Mouse (Mus musculus) stomach, embryonic 14.5 days (tissue): ENCODE results near the gene Muc1. TPM values are rescaled to one million over a fixed set of nuclear protein-coding genes. Genes with fewer than 3 reads are reported as not detected.

Experiments
- ATAC-seq: fragments of 200-750 bp; cut with Nextera tagmentation; 2 replicates; pipeline ENCODE4 v1.8.0; 2017; ENCODE audit warnings: low read depth, moderate TSS enrichment; ENCODE audit not compliant: insufficient number of reproducible peaks, insufficient read depth, low FRiP score
- H3K27ac ChIP-seq: fragments of 300-500 bp; sonication (generic); 2 replicates; pipeline ENCODE4 v1.5.1; 2014; ENCODE audit warnings: mild to moderate bottlenecking, low read length, moderate library complexity, mixed read lengths
- H3K27me3 ChIP-seq: fragments of 300-500 bp; sonication (generic); 2 replicates; pipeline ENCODE4 v1.6.1; 2014; ENCODE audit warnings: low read length, control low read depth, mixed read lengths; ENCODE audit not compliant: control insufficient read depth, insufficient read depth
- H3K36me3 ChIP-seq: fragments of 300-500 bp; sonication (generic); 2 replicates; pipeline ENCODE4 v1.6.1; 2014; ENCODE audit warnings: mild to moderate bottlenecking, control low read depth, low read length, moderate library complexity, mixed read lengths; ENCODE audit not compliant: control insufficient read depth, insufficient read depth
- H3K4me1 ChIP-seq: fragments of 300-500 bp; sonication (generic); 2 replicates; pipeline ENCODE4 v1.6.1; 2014; ENCODE audit warnings: low read length, control low read depth, mixed read lengths; ENCODE audit not compliant: control insufficient read depth, insufficient read depth
- H3K4me2 ChIP-seq: fragments of 300-500 bp; sonication (generic); replicated peaks from 2 replicates; pipeline ENCODE4 v1.6.1; 2014; ENCODE audit warnings: low read depth, low read length, control low read depth
- H3K4me3 ChIP-seq: fragments of 300-500 bp; sonication (generic); 2 replicates; pipeline ENCODE4 v1.5.1; 2014; ENCODE audit warnings: low read depth, low read length, control low read depth
- H3K9ac ChIP-seq: fragments of 300-500 bp; sonication (generic); replicated peaks from 2 replicates; pipeline ENCODE4 v1.6.1; 2014; ENCODE audit warnings: low read depth, mild to moderate bottlenecking, control low read depth, low read length, moderate library complexity, mixed read lengths
- H3K9me3 ChIP-seq: fragments of 300-500 bp; sonication (generic); 2 replicates; pipeline ENCODE4 v1.6.1; 2016; ENCODE audit warnings: low read depth, low read length, control low read depth; ENCODE audit not compliant: control insufficient read depth
- WGBS: fragments of 180-500 bp; shearing (Covaris S2); extraction: QIAGEN DNeasy Blood & Tissue Kit; methylation state at CpG from one replicate; pipeline ENCODE4 v1.1.7; 2014; 5-methylcytosine and 5-hydroxymethylcytosine counted together
- polyA plus RNA-seq: library from polyadenylated mRNA; unstranded; fragments of >200 nt; fragmentation: Nextera tagmentation; extraction: Ambion mirVana; gene quantifications from 2 replicates; pipeline ENCODE4 v1.2.1, GENCODE M21; 2014

Gene Muc1
- polyA plus RNA-seq, 1 experiment from 2014 or later, result 58.2 TPM

GRCm38 (mm10) chr3:89188478-89188875, 40.4 kb upstream of the Muc1 start:
- H3K9me3 ChIP-seq, result no peaks in the 10 kb centered on the region
- H3K4me1 ChIP-seq, result peaks cover 17% of the 10 kb centered on the region; the same call in 1 of the 2 replicates
- H3K9ac ChIP-seq, result no peak overlapping the region
- no peak overlapping the region for H3K27ac ChIP-seq
- H3K4me2 ChIP-seq, result no peak overlapping the region
- WGBS, result 74% methylated on average over 12 of the region's 12 CpGs
- no peaks in the 10 kb centered on the region for H3K27me3 ChIP-seq
- ATAC-seq, result no peak
- no peak overlapping the region for H3K4me3 ChIP-seq
- peaks cover 10% of the 10 kb centered on the region; the same call in 1 of the 2 replicates for H3K36me3 ChIP-seq

GRCm38 (mm10) chr3:89190436-89190835, 38.4 kb upstream of the Muc1 start:
- Histone ChIP-seq H3K27me3 (no peaks in the 10 kb centered on the region), H3K9me3 (no peaks in the 10 kb centered on the region), H3K9ac (no peak overlapping the region), H3K27ac (no peak overlapping the region), H3K36me3 (peaks cover 10% of the 10 kb centered on the region; the same call in 1 of the 2 replicates), H3K4me3 (no peak overlapping the region), H3K4me1 (peaks cover under 1% of the 10 kb centered on the region; the same call in 1 of the 2 replicates), H3K4me2 (no peak overlapping the region)
- ATAC-seq, result no peak
- 85% methylated on average over 8 of the region's 8 CpGs for WGBS

- Histone ChIP-seq H3K9ac (no peak overlapping the region), H3K4me1 (no peaks in the 10 kb centered on the region), H3K4me3 (no peak overlapping the region), H3K27me3 (no peaks in the 10 kb centered on the region), H3K36me3 (0 out of 2 replicates have a peak, but pooled peaks cover 4% of the 10 kb centered on the region), H3K4me2 (no peak overlapping the region), H3K9me3 (no peaks in the 10 kb centered on the region), H3K27ac (no peak overlapping the region)
- no peak for ATAC-seq
- 89% methylated on average over 1 of the region's 1 CpGs for WGBS
Measured at GRCm38 (mm10) chr3:89193351-89193750, 35.5 kb upstream of the Muc1 start.

DNA sequence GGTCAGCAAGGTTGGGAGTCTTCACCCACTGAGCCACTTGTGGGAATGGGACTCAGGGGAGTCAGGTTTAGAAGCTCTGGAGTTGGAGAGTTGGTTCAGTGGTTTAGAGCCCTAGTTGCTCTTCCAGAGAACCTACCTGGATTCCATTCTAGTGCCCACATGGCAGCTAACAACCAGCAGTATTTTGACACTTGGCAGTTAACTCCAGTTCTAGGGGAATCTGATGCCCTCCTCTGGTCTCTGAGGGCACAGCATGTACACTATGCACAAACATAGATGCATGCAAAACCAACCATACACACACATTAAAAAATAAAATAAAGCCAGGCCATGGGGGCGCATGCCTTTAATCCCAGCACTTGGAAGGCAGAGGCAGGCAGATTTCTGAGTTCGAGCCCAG, 35.0 kb upstream of the Muc1 start:
- Histone ChIP-seq H3K27ac (no peak overlapping the region), H3K4me1 (no peaks in the 10 kb centered on the region), H3K9ac (no peak overlapping the region), H3K4me2 (no peak overlapping the region), H3K27me3 (no peaks in the 10 kb centered on the region), H3K9me3 (no peaks in the 10 kb centered on the region), H3K4me3 (no peak overlapping the region), H3K36me3 (no peaks in the 10 kb centered on the region)
- ATAC-seq, result no peak
- WGBS, result 94% methylated on average over 2 of the region's 2 CpGs

DNA sequence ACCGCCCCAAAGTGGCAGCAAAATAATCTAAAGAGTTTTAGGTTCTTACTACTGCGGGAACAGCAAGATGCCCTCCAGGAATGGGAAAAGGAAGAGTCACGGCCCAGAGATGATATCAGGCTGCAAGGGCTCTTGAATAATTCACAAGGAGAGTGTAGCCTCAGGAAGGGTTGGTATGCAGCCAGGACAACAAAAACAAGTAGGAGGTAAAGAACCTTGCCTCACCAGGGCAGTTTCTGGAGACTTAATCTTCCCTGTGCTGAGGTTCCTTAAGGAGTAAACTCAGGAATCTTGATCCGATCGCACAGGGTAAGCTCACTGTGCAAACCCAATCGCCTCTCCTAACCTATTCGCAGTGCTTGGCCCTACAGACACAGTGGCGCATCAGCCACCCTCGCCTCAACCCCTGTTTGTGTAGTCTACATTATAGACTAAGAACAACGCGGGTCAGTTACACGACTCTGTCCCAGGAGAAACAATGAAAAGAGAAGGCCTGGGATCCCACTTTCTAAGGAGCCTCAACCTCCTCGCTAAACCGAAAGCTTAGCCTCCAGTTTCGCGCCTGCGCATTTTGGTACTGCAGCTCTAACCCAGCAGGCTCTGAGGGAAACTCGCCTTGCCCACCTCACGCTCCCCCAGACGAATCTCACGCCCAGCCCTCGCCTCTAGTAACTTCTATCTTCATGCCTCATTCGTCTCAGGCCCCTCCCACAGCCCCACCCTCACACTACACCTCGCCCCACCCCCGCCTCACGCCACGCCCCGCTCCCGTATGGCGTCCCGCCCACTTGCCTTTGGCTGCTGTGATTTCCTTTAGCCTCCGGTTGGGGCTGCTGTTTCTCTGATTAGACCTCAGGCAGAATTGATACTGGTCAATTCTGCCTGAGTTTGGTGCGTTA, 32.6 kb upstream of the Muc1 start:
- Histone ChIP-seq H3K27me3 (no peaks in the 10 kb centered on the region), H3K9me3 (no peaks in the 10 kb centered on the region), H3K4me3 (peak overlapping the region; percentile 33), H3K9ac (peak overlapping the region; percentile 45), H3K4me2 (peak overlapping the region; percentile 60), H3K4me1 (no peaks in the 10 kb centered on the region), H3K27ac (peak overlapping the region; percentile 69), H3K36me3 (no peaks in the 10 kb centered on the region)
- WGBS, result 8% methylated on average over 33 of the region's 33 CpGs
- ATAC-seq, result peak; percentile 98

DNA sequence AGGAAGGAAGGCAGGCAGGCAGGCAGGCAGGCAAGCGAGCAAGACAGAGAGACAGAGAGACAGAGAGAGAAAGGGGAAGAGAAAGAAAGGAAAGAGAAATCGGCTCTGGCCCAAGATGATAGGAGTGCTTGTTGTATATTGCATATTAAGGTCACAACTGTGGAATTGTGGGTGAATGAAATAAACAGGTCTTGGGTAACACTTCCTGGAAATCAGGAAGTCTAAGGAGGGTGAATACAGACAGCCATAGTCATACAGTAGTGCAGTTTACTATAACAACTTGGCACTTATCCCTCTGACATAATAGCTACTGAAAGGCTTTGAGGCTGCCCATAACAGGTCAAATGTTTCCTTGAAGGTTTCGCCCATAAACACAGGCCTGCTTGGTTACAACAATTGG, 29.0 kb upstream of the Muc1 start:
- H3K4me3 ChIP-seq, result no peak overlapping the region
- no peaks in the 10 kb centered on the region for H3K27me3 ChIP-seq
- H3K4me1 ChIP-seq, result no peaks in the 10 kb centered on the region
- H3K36me3 ChIP-seq, result peaks cover 4% of the 10 kb centered on the region; the same call in 1 of the 2 replicates
- no peak for ATAC-seq
- no peak overlapping the region for H3K9ac ChIP-seq
- no peak overlapping the region for H3K4me2 ChIP-seq
- H3K27ac ChIP-seq, result no peak overlapping the region
- WGBS, result 81% methylated on average over 3 of the region's 3 CpGs
- no peaks in the 10 kb centered on the region for H3K9me3 ChIP-seq

GRCm38 (mm10) chr3:89202253-89203141, 26.4 kb upstream of the Muc1 start, which contains the start of gene Gba:
TSS of gene Gba (plus strand) at chr3:89202928.
- H3K9ac ChIP-seq, result 0 out of 2 replicates have a peak within 1 kb of the TSS, but pooled peaks have one; percentile 22
- no peak within 1 kb of the TSS for H3K27ac ChIP-seq
- ATAC-seq, result peak; percentile 81; the same call in 1 of the 2 replicates
- H3K9me3 ChIP-seq, result no peaks in the 10 kb centered on the region
- H3K27me3 ChIP-seq, result no peaks in the 10 kb centered on the region
- peaks cover 7% of the 10 kb centered on the region; the same call in 1 of the 2 replicates for H3K36me3 ChIP-seq
- WGBS, result 25% methylated on average over 13 of the region's 13 CpGs
- no peaks in the 10 kb centered on the region for H3K4me1 ChIP-seq
- H3K4me2 ChIP-seq, result peak within 1 kb of the TSS; percentile 65
- H3K4me3 ChIP-seq, result peak within 1 kb of the TSS; percentile 47

GRCm38 (mm10) chr3:89203142-89203514, 25.7 kb upstream of the Muc1 start:
- Histone ChIP-seq H3K27me3 (no peaks in the 10 kb centered on the region), H3K4me2 (peak overlapping the region; percentile 65), H3K4me3 (peak overlapping the region; percentile 47), H3K27ac (no peak overlapping the region), H3K9ac (0 out of 2 replicates have a peak overlapping the region, but pooled peaks have one; percentile 22), H3K36me3 (peaks cover 11% of the 10 kb centered on the region), H3K4me1 (no peaks in the 10 kb centered on the region), H3K9me3 (no peaks in the 10 kb centered on the region)
- 38% methylated on average over 5 of the region's 5 CpGs for WGBS
- ATAC-seq, result peak; percentile 33; the same call in 1 of the 2 replicates
